Mouse (Mus musculus) heart, embryonic 11.5 days (tissue): ENCODE results near the gene Mff. TPM values are rescaled to one million over a fixed set of nuclear protein-coding genes. Genes with fewer than 3 reads are reported as not detected.
A peak's percentile ranks its signal among the peaks of the same experiment; 100 is the strongest.

Experiments used
- ATAC-seq: fragments of 200-750 bp; cut with Nextera tagmentation; replicated peaks from 2 replicates; pipeline ENCODE4 v1.8.0; 2017; ENCODE audit warnings: moderate library complexity; ENCODE audit not compliant: insufficient number of reproducible peaks, low FRiP score, low TSS enrichment
- H3K27ac ChIP-seq: fragments of 300-500 bp; sonication (generic); 2 replicates; pipeline ENCODE4 v1.5.1; 2014; ENCODE audit warnings: mild to moderate bottlenecking, low read depth, low read length
- H3K27me3 ChIP-seq: fragments of 300-500 bp; sonication (generic); 2 replicates; pipeline ENCODE4 v1.6.1; 2014; ENCODE audit warnings: mild to moderate bottlenecking, low read length, mixed read lengths; ENCODE audit not compliant: control insufficient read depth, insufficient read depth
- H3K36me3 ChIP-seq: fragments of 300-500 bp; sonication (generic); 2 replicates; pipeline ENCODE4 v1.6.1; 2014; ENCODE audit warnings: mild to moderate bottlenecking, low read length, moderate library complexity, mixed read lengths; ENCODE audit not compliant: control insufficient read depth, insufficient read depth
- H3K4me1 ChIP-seq: fragments of 300-500 bp; sonication (generic); 2 replicates; pipeline ENCODE4 v1.6.1; 2014; ENCODE audit warnings: low read length; ENCODE audit not compliant: control insufficient read depth, insufficient read depth
- H3K4me2 ChIP-seq: fragments of 300-500 bp; sonication (generic); 2 replicates; pipeline ENCODE4 v1.6.1; 2014; ENCODE audit warnings: mild to moderate bottlenecking, moderate library complexity
- H3K4me3 ChIP-seq: fragments of 300-500 bp; sonication (generic); 2 replicates; pipeline ENCODE4 v1.5.1; 2014; ENCODE audit warnings: low read depth, low read length
- H3K9ac ChIP-seq: fragments of 300-500 bp; sonication (generic); 2 replicates; pipeline ENCODE4 v1.6.1; 2014; ENCODE audit warnings: mild to moderate bottlenecking, low read depth, low read length, moderate library complexity
- H3K9me3 ChIP-seq: fragments of 300-500 bp; sonication (generic); replicated peaks from 2 replicates; pipeline ENCODE4 v1.6.1; 2016; ENCODE audit warnings: low read length; ENCODE audit not compliant: control insufficient read depth
- WGBS: fragments of 180-500 bp; shearing (Covaris S2); extraction: QIAGEN DNeasy Blood & Tissue Kit; methylation state at CpG from one replicate; pipeline ENCODE4 v1.1.7; 2014; ENCODE audit not compliant: insufficient replicate concordance; 5-methylcytosine and 5-hydroxymethylcytosine counted together
- polyA plus RNA-seq: library from polyadenylated mRNA; unstranded; fragments of >200 nt; fragmentation: Nextera tagmentation; extraction: Ambion mirVana; gene quantifications from 2 replicates; pipeline ENCODE4 v1.2.1, GENCODE M21; 2014

Gene Mff
- polyA plus RNA-seq, 1 experiment from 2014 or later: 220 TPM

GRCm38 (mm10) chr1:82775293-82775692, 50.6 kb downstream of the Mff start:
- H3K4me1 ChIP-seq: no peaks in the 10 kb centered on the region; the same call in 1 of the 2 replicates
- no peak overlapping the region for H3K9ac ChIP-seq
- no peaks in the 10 kb centered on the region for H3K27me3 ChIP-seq
- H3K9me3 ChIP-seq: no peaks in the 10 kb centered on the region
- no peak overlapping the region for H3K27ac ChIP-seq
- H3K4me2 ChIP-seq: no peak overlapping the region
- no peak for ATAC-seq
- no peaks in the 10 kb centered on the region for H3K36me3 ChIP-seq
- WGBS: 82% methylated on average over 4 of the region's 4 CpGs
- H3K4me3 ChIP-seq: no peak overlapping the region

GRCm38 (mm10) chr1:82779388-82779966, 54.8 kb downstream of the Mff start:
- H3K9ac ChIP-seq: no peak overlapping the region
- no peaks in the 10 kb centered on the region for H3K4me1 ChIP-seq
- WGBS: 78% methylated on average over 6 of the region's 6 CpGs
- no peak overlapping the region for H3K27ac ChIP-seq
- ATAC-seq: no peak
- no peaks in the 10 kb centered on the region for H3K36me3 ChIP-seq
- H3K4me2 ChIP-seq: no peak overlapping the region
- H3K9me3 ChIP-seq: no peaks in the 10 kb centered on the region
- H3K27me3 ChIP-seq: no peaks in the 10 kb centered on the region
- H3K4me3 ChIP-seq: no peak overlapping the region

- H3K9ac ChIP-seq: no peak overlapping the region
- no peaks in the 10 kb centered on the region for H3K27me3 ChIP-seq
- no peak overlapping the region for H3K4me2 ChIP-seq
- H3K9me3 ChIP-seq: no peaks in the 10 kb centered on the region
- no peak overlapping the region for H3K27ac ChIP-seq
- ATAC-seq: no peak
- peaks cover 6% of the 10 kb centered on the region; the same call in 1 of the 2 replicates for H3K4me1 ChIP-seq
- no peaks in the 10 kb centered on the region for H3K36me3 ChIP-seq
- 67% methylated on average over 3 of the region's 3 CpGs for WGBS
- H3K4me3 ChIP-seq: no peak overlapping the region
Measured at GRCm38 (mm10) chr1:82783559-82783958, 58.9 kb downstream of the Mff start.

GRCm38 (mm10) chr1:82785546-82785945, 60.9 kb downstream of the Mff start:
- Histone ChIP-seq H3K4me3 (no peak overlapping the region), H3K9ac (no peak overlapping the region), H3K36me3 (no peaks in the 10 kb centered on the region), H3K4me1 (peaks cover 6% of the 10 kb centered on the region; the same call in 1 of the 2 replicates), H3K27me3 (no peaks in the 10 kb centered on the region), H3K9me3 (no peaks in the 10 kb centered on the region), H3K4me2 (no peak overlapping the region), H3K27ac (no peak overlapping the region)
- WGBS: 67% methylated on average over 6 of the region's 6 CpGs
- no peak for ATAC-seq

- Histone ChIP-seq H3K9me3 (no peaks in the 10 kb centered on the region), H3K4me3 (no peak overlapping the region), H3K4me2 (no peak overlapping the region), H3K4me1 (peaks cover 6% of the 10 kb centered on the region; the same call in 1 of the 2 replicates), H3K9ac (no peak overlapping the region), H3K27ac (no peak overlapping the region), H3K27me3 (no peaks in the 10 kb centered on the region), H3K36me3 (no peaks in the 10 kb centered on the region)
- ATAC-seq: peak; percentile 79
- WGBS: 0% methylated on average over 2 of the region's 2 CpGs
Measured at GRCm38 (mm10) chr1:82787414-82787813, 62.7 kb downstream of the Mff start.

- Histone ChIP-seq H3K27ac (no peak overlapping the region), H3K4me1 (peaks cover 6% of the 10 kb centered on the region; the same call in 1 of the 2 replicates), H3K4me2 (no peak overlapping the region), H3K36me3 (no peaks in the 10 kb centered on the region), H3K9me3 (no peaks in the 10 kb centered on the region), H3K27me3 (no peaks in the 10 kb centered on the region), H3K4me3 (no peak overlapping the region), H3K9ac (no peak overlapping the region)
- WGBS: 67% methylated on average over 7 of the region's 7 CpGs
- no peak for ATAC-seq
Measured at GRCm38 (mm10) chr1:82788070-82788469, 63.4 kb downstream of the Mff start.

- H3K4me1 ChIP-seq: peaks cover 6% of the 10 kb centered on the region; the same call in 1 of the 2 replicates
- H3K9ac ChIP-seq: no peak overlapping the region
- no peak overlapping the region for H3K27ac ChIP-seq
- H3K36me3 ChIP-seq: no peaks in the 10 kb centered on the region
- no peak overlapping the region for H3K4me2 ChIP-seq
- WGBS: 70% methylated on average over 11 of the region's 11 CpGs
- ATAC-seq: no peak
- H3K4me3 ChIP-seq: no peak overlapping the region
- H3K9me3 ChIP-seq: no peaks in the 10 kb centered on the region
- H3K27me3 ChIP-seq: no peaks in the 10 kb centered on the region
Measured at GRCm38 (mm10) chr1:82791105-82791504, 66.4 kb downstream of the Mff start.

GRCm38 (mm10) chr1:82792238-82792637, 67.5 kb downstream of the Mff start:
- H3K27me3 ChIP-seq: no peaks in the 10 kb centered on the region
- no peak overlapping the region for H3K4me3 ChIP-seq
- WGBS: 86% methylated on average over 6 of the region's 6 CpGs
- no peaks in the 10 kb centered on the region for H3K9me3 ChIP-seq
- no peak overlapping the region for H3K9ac ChIP-seq
- H3K4me2 ChIP-seq: no peak overlapping the region
- ATAC-seq: no peak
- H3K36me3 ChIP-seq: no peaks in the 10 kb centered on the region
- no peak overlapping the region for H3K27ac ChIP-seq
- H3K4me1 ChIP-seq: peaks cover 6% of the 10 kb centered on the region; the same call in 1 of the 2 replicates

GRCm38 (mm10) chr1:82793110-82793509, 68.4 kb downstream of the Mff start:
- Histone ChIP-seq H3K36me3 (no peaks in the 10 kb centered on the region), H3K9me3 (no peaks in the 10 kb centered on the region), H3K27me3 (no peaks in the 10 kb centered on the region), H3K4me2 (no peak overlapping the region), H3K9ac (no peak overlapping the region), H3K4me1 (no peaks in the 10 kb centered on the region), H3K27ac (no peak overlapping the region), H3K4me3 (no peak overlapping the region)
- ATAC-seq: no peak
- 89% methylated on average over 3 of the region's 3 CpGs for WGBS
